Mouse (Mus musculus) forebrain, embryonic 10.5 days (tissue): ENCODE measurements around the gene Olfr692. TPM values are rescaled to one million over a fixed set of nuclear protein-coding genes. Genes with fewer than 3 reads are reported as not detected.
"Not testable (repeated sequence)": the region's sequence is repeated elsewhere in the genome, so short reads cannot be mapped to it uniquely, and the experiment has no call there.

Source experiments
- DNase-seq: peaks from one replicate; pipeline ENCODE4 v3.0.0-alpha.2; 2017; ENCODE audit warnings: low spot score; ENCODE audit errors: extremely low spot score
- H3K27ac ChIP-seq: fragments of 300-500 bp; sonication (generic); 2 replicates; pipeline ENCODE4 v1.5.1; 2016; ENCODE audit warnings: mild to moderate bottlenecking
- H3K27me3 ChIP-seq: fragments of 300-500 bp; sonication (generic); 2 replicates; pipeline ENCODE4 v1.6.1; 2016; ENCODE audit warnings: mild to moderate bottlenecking; ENCODE audit not compliant: poor library complexity, severe bottlenecking
- H3K36me3 ChIP-seq: fragments of 300-500 bp; sonication (generic); replicated peaks from 2 replicates; pipeline ENCODE4 v1.6.1; 2016; ENCODE audit warnings: mild to moderate bottlenecking, moderate library complexity
- H3K4me1 ChIP-seq: fragments of 300-500 bp; sonication (generic); 2 replicates; pipeline ENCODE4 v1.6.1; 2016
- H3K4me3 ChIP-seq: fragments of 300-500 bp; sonication (generic); 2 replicates; pipeline ENCODE4 v1.5.1; 2016; ENCODE audit warnings: mild to moderate bottlenecking, moderate library complexity
- H3K9me3 ChIP-seq: fragments of 300-500 bp; sonication (generic); 2 replicates; pipeline ENCODE4 v1.6.1; 2016; ENCODE audit warnings: mild to moderate bottlenecking, moderate library complexity
- WGBS: fragments of 180-500 bp; shearing (Covaris S2); methylation state at CpG from one replicate; pipeline ENCODE4 v1.1.7; 2016; 5-methylcytosine and 5-hydroxymethylcytosine counted together
- polyA plus RNA-seq: library from polyadenylated mRNA; unstranded; fragments of >200 nt; fragmentation: Nextera tagmentation; extraction: Ambion mirVana; gene quantifications from 2 replicates; pipeline ENCODE4 v1.2.1, GENCODE M21; 2016

Gene Olfr692
- polyA plus RNA-seq, 1 experiment from 2014 or later: not detected

- Histone ChIP-seq H3K4me1 (no peaks in the 10 kb centered on the region), H3K36me3 (peaks cover 95% of the 10 kb centered on the region), H3K9me3 (no peaks in the 10 kb centered on the region), H3K4me3 (no peak overlapping the region), H3K27ac (no peak overlapping the region), H3K27me3 (no peaks in the 10 kb centered on the region)
- DNase-seq: no peak
- 91% methylated on average over 3 of the region's 3 CpGs for WGBS
These were observed 12.3 kb downstream of the Olfr692 start for GRCm38 (mm10) chr7:105380329-105380728.

- 99% methylated on average over 2 of the region's 2 CpGs for WGBS
- peaks cover 87% of the 10 kb centered on the region for H3K36me3 ChIP-seq
These were observed 19.7 kb downstream of the Olfr692 start for GRCm38 (mm10) chr7:105387696-105388095.

DNA sequence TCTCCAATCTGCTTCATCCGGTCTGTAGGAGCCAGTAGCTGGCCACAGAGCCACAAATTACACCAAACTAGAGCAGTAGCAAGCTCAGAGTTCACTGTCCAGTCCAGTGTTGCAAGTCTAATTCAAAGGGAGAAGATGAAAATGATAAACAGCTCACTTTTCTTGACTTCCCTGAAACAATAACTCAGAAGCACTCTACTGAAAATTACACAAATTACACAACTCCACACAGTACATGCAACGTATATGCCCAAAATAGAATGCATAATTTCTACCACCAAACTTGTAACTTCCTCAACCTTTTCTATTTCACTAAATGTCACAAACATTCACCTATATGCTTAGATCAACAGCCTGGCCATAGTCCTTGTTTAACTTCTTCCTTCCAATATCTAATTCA is 22.2 kb downstream of the Olfr692 start:
- WGBS: 95% methylated on average over 2 of the region's 2 CpGs
- no peak overlapping the region for H3K27ac ChIP-seq
- no peak overlapping the region for H3K4me3 ChIP-seq
- H3K27me3 ChIP-seq: no peaks in the 10 kb centered on the region
- no peak for DNase-seq
- H3K4me1 ChIP-seq: no peaks in the 10 kb centered on the region
- no peaks in the 10 kb centered on the region for H3K9me3 ChIP-seq
- peaks cover 74% of the 10 kb centered on the region for H3K36me3 ChIP-seq

More at GRCm38 (mm10) chr7:105387696-105388095, 19.7 kb downstream of the Olfr692 start:
- H3K4me1 ChIP-seq: no peaks in the 10 kb centered on the region
- H3K27me3 ChIP-seq: no peaks in the 10 kb centered on the region
- H3K4me3 ChIP-seq: no peak overlapping the region
- no peak for DNase-seq
- H3K9me3 ChIP-seq: no peaks in the 10 kb centered on the region
- H3K27ac ChIP-seq: no peak overlapping the region

DNA sequence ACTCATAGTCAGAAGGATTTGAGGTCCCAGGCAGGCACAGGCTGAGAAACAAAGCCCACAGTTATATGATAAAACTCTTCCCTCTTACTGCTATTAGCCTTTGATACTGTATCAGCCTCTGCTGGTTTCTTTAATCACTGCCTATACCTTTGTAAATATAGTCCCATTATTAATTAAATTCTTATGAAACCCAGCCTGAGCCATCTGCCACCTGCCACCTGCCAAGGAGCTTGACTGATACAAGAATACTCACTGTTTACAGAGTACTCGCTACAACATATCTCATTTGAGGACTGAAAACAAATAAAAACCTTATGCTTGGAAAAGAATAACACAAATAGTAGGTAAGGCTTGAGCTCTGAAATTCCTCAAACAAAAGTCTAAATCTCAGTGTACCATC is 26.6 kb downstream of the Olfr692 start:
- Histone ChIP-seq H3K27me3 (no peaks in the 10 kb centered on the region), H3K9me3 (no peaks in the 10 kb centered on the region), H3K36me3 (peaks cover 39% of the 10 kb centered on the region), H3K27ac (no peak overlapping the region), H3K4me1 (peaks cover 10% of the 10 kb centered on the region), H3K4me3 (no peak overlapping the region)
- 79% methylated on average over 1 of the region's 1 CpGs for WGBS
- DNase-seq: no peak

DNA sequence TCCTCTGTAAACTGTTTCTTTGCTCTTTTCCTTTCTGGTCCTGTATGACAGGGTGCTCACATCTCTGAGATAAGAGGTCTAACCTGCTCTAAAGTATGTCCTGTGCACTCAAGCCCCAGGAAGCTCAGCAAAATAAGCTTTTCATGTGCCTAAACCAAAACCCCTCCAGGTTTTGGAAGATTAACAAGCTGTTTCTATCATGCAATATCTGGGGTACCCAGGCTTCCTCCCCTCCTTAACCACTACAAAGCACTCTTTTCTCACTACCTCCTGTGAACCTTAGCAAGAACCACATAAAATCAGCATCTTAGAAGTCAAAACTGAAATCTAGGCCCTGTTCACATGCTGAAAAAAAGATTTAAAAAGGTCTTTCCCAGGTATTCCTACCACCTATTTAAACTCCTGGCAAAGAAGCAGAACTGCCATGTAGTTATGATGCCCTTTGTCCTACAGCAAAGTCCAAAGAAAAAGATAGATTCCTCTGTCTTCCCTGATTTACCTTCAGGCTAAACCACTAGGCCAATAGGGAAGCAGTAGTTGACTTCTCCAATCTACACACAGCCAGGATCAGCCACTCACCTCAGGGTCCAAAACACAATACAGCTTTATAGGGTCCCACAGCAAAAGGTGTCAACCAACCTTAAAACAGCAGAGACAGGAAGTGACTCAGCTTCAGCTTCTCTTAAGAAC is 27.2 kb downstream of the Olfr692 start:
- Histone ChIP-seq H3K9me3 (no peaks in the 10 kb centered on the region), H3K4me1 (peaks cover 10% of the 10 kb centered on the region), H3K27me3 (no peaks in the 10 kb centered on the region), H3K36me3 (peaks cover 33% of the 10 kb centered on the region), H3K27ac (no peak overlapping the region), H3K4me3 (no peak overlapping the region)
- DNase-seq: no peak

DNA sequence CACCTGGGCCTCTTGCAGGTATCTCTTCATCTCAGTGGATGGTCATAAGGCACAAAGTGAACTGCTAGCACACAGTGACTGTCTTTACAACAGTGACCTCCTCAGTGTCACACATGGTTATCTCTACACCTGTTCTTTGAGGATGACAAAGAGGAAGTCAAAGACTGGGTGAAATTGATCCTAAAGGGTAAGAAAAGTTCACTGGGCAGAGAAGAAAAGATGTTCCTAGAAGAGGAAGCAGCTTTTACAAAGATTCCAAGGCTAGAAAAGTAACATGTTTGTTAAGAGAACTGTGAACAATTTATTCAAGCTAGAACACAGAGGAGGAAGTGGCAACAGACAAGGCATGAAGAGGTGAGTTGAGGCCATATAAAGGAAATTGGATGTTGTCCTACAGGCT is 28.1 kb downstream of the Olfr692 start:
- Histone ChIP-seq H3K4me1 (peaks cover 16% of the 10 kb centered on the region), H3K27ac (no peak overlapping the region), H3K36me3 (peaks cover 31% of the 10 kb centered on the region), H3K27me3 (no peaks in the 10 kb centered on the region), H3K9me3 (no peaks in the 10 kb centered on the region), H3K4me3 (no peak overlapping the region)
- DNase-seq: no peak

DNA sequence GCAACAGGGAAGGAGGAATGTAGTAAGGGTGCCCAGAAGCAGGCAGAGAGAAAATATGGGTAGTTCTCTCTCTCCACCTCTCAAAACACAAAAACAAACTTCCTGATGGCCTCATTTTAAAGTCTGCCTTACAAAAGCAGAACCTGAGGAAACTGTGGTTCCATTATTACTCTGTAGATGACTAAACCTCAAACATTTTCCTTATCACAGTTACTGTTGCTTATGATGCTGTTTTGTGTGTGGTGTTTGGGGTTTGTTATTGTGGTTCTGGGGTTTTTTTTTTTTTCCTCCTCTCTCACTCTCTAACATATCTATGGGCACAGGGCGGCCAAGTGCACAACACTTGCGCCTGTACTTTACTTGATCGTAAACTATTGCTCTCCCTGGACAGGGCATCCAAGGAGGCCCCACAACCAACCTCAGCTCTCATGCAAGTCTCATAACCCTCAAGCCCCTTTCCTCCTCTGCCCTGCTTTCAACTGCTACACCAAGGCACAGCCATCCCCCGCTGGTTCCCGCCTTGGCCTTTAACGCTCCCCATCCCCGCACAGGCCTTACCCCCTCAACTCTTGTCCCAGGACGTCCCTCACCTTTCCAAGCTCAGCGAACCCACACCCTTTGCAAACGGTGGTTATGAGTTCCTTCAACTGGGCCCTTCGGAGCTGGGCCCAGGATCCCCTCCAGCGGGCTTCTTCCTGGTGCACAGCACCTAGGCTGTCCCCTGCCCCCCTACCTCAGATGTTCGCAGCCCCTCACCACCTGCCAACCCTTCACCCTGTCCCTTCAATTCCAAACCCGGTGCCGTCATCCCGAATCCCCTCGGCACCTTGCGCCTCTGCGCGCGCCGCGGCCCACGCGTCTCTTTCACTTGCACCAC is 31.3 kb downstream of the Olfr692 start:
- 3% methylated on average over 25 of the region's 25 CpGs for WGBS
- H3K9me3 ChIP-seq: no peaks in the 10 kb centered on the region
- peak overlapping the region; percentile 83 for H3K4me3 ChIP-seq
- peaks cover 13% of the 10 kb centered on the region; the same call in 1 of the 2 replicates for H3K36me3 ChIP-seq
- peak overlapping the region; percentile 92 for H3K27ac ChIP-seq
- no peak for DNase-seq
- H3K27me3 ChIP-seq: no peaks in the 10 kb centered on the region
- H3K4me1 ChIP-seq: peaks cover 17% of the 10 kb centered on the region

DNA sequence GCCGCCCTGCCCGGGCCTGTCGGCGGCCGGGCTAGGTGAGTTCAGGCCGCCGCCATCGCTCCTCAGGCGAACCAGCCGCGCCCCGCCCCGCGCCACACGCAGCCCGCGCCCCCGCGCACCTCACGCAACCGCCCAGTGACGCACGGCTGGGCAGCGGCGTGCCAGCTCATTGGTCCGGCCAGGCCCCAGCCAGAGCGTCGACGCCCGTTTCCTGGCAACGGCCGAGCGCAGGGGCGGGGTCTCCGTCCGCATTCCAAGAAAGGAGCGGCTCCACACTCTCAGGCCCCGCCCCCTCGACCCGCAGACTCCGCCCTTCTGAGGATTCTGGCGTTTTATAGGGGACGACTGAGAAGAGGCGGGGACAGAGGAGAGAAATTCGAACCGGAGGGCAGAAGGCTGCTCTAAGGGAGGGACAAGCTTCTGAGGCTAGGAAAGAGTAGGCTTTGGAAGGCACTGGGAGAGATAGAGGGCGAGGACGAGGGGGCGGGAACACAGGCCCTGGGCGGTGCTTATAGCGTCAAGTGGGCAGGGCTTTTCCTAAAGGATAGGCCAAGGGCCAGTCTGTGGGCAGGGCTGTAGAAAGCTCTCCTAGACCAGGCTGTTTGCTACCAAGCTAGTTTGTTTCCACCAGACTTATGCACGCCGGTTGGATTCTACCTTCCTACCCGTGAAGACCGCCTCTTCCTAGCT is 32.0 kb downstream of the Olfr692 start, which contains the start of gene Fam160a2:
Fam160a2 (minus strand) TSS at position 120 of the 690 bp plus-strand sequence.
- peak; percentile 99 for DNase-seq
- Histone ChIP-seq H3K27ac (peak within 1 kb of the TSS; percentile 92), H3K4me1 (peaks cover 17% of the 10 kb centered on the region), H3K4me3 (peak within 1 kb of the TSS; percentile 83), H3K36me3 (peaks cover 10% of the 10 kb centered on the region; the same call in 1 of the 2 replicates), H3K9me3 (no peaks in the 10 kb centered on the region), H3K27me3 (no peaks in the 10 kb centered on the region)
- under 1% methylated on average over 55 of the region's 55 CpGs for WGBS

DNA sequence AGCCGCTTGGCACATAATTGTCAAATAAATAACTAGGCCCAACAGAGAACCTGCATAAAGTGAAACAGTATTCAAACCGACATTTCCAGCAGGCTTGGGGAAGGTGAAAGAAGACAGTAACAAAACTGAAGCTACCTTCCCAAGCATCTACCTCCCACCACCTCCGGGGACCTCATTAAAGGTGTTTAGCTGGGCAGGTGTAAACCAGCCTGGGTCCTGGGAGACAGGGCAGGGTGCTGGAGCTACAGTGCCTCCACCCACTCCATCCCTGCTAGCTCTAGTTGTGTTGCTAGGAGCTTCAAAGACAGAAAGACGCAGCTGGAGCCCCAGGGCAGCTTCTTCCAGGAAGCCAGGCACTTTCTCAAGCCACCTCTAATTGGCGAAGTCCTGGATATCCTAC is 36.2 kb downstream of the Olfr692 start, which contains the start of gene Cnga4:
Cnga4 (plus strand) TSS at position 301 of the 400 bp plus-strand sequence.
- no peak for DNase-seq
- no peaks in the 10 kb centered on the region for H3K9me3 ChIP-seq
- no peaks in the 10 kb centered on the region for H3K36me3 ChIP-seq
- no peaks in the 10 kb centered on the region for H3K27me3 ChIP-seq
- H3K4me3 ChIP-seq: no peak within 1 kb of the TSS
- H3K4me1 ChIP-seq: peaks cover 7% of the 10 kb centered on the region
- 75% methylated on average over 5 of the region's 5 CpGs for whole genome bisulfite sequencing
- H3K27ac ChIP-seq: no peak within 1 kb of the TSS

- Histone ChIP-seq H3K27ac (no peak overlapping the region), H3K9me3 (no peaks in the 10 kb centered on the region), H3K4me3 (no peak overlapping the region), H3K27me3 (0 out of 2 replicates have a peak, but pooled peaks cover 3% of the 10 kb centered on the region), H3K4me1 (no peaks in the 10 kb centered on the region), H3K36me3 (no peaks in the 10 kb centered on the region)
- DNase-seq: no peak
- WGBS: 70% methylated on average over 1 of the region's 1 CpGs
These were observed 38.3 kb downstream of the Olfr692 start for GRCm38 (mm10) chr7:105406322-105406721.

GRCm38 (mm10) chr7:105411874-105412632 is 44.0 kb downstream of the Olfr692 start:
- peak; percentile 66 for DNase-seq
- not testable (repeated sequence) for H3K4me1 ChIP-seq, H3K27ac ChIP-seq, H3K4me3 ChIP-seq, H3K9me3 ChIP-seq, H3K36me3 ChIP-seq, H3K27me3 ChIP-seq
- 66% methylated on average over 8 of the region's 8 CpGs for WGBS

DNA sequence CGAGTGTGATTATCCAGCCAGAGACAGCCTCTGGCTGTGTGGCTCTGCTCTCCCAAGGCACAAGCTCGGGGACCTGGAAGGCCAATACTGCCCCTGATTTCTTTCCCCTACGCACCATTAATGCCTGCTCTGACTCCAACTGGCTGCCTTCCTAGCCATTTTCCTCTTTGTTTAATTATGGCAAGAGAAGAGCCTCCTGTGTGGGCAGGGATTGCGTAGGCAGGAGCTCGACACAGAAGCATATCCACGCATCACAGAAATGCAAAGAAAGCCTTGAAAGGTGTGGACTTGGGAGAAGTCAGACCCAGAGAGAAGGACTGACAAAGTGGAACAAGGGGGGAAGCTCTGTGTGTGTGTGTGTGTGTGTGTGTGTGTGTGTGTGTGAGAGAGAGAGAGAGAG is 46.4 kb downstream of the Olfr692 start:
- H3K4me1 ChIP-seq: no peaks in the 10 kb centered on the region
- 0 out of 2 replicates have a peak, but pooled peaks cover 3% of the 10 kb centered on the region for H3K27me3 ChIP-seq
- 65% methylated on average over 6 of the region's 6 CpGs for WGBS
- DNase-seq: no peak
- H3K27ac ChIP-seq: no peak overlapping the region
- no peaks in the 10 kb centered on the region for H3K9me3 ChIP-seq
- no peak overlapping the region for H3K4me3 ChIP-seq
- no peaks in the 10 kb centered on the region for H3K36me3 ChIP-seq
